Mouse (Mus musculus) kidney, embryonic 14.5 days (tissue): ENCODE measurements around the gene Supv3l1. TPM values are rescaled to one million over a fixed set of nuclear protein-coding genes. Genes with fewer than 3 reads are reported as not detected.
"Not testable (repeated sequence)": the region's sequence is repeated elsewhere in the genome, so short reads cannot be mapped to it uniquely, and the experiment has no call there.

Experiments used
- ATAC-seq: fragments of 200-750 bp; cut with Nextera tagmentation; 2 replicates; pipeline ENCODE4 v1.8.0; 2017; ENCODE audit warnings: moderate number of reproducible peaks, mild to moderate bottlenecking, moderate TSS enrichment, moderate library complexity; ENCODE audit not compliant: low FRiP score, low TSS enrichment
- H3K27ac ChIP-seq: fragments of 300-500 bp; sonication (generic); 2 replicates; pipeline ENCODE4 v1.5.1; 2014; ENCODE audit warnings: low read depth, mild to moderate bottlenecking, low read length, moderate library complexity, mixed read lengths
- H3K27me3 ChIP-seq: fragments of 300-500 bp; sonication (generic); 2 replicates; pipeline ENCODE4 v1.6.1; 2014; ENCODE audit warnings: mild to moderate bottlenecking, low read length; ENCODE audit not compliant: control insufficient read depth, insufficient read depth
- H3K36me3 ChIP-seq: fragments of 300-500 bp; sonication (generic); 2 replicates; pipeline ENCODE4 v1.6.1; 2014; ENCODE audit warnings: low read length, mixed read lengths; ENCODE audit not compliant: control insufficient read depth, insufficient read depth
- H3K4me1 ChIP-seq: fragments of 300-500 bp; sonication (generic); 2 replicates; pipeline ENCODE4 v1.6.1; 2014; ENCODE audit warnings: low read length, mixed read lengths; ENCODE audit not compliant: control insufficient read depth, insufficient read depth
- H3K4me2 ChIP-seq: fragments of 300-500 bp; sonication (generic); replicated peaks from 2 replicates; pipeline ENCODE4 v1.6.1; 2014; ENCODE audit warnings: low read depth, mild to moderate bottlenecking, low read length
- H3K4me3 ChIP-seq: fragments of 300-500 bp; sonication (generic); 2 replicates; pipeline ENCODE4 v1.5.1; 2014; ENCODE audit warnings: mild to moderate bottlenecking, low read length
- H3K9ac ChIP-seq: fragments of 300-500 bp; sonication (generic); 2 replicates; pipeline ENCODE4 v1.6.1; 2014; ENCODE audit warnings: low read depth, mild to moderate bottlenecking, low read length, moderate library complexity
- H3K9me3 ChIP-seq: fragments of 300-500 bp; sonication (generic); 2 replicates; pipeline ENCODE4 v1.6.1; 2016; ENCODE audit warnings: low read length; ENCODE audit not compliant: control insufficient read depth
- WGBS: fragments of 180-500 bp; shearing (Covaris S2); extraction: QIAGEN DNeasy Blood & Tissue Kit; methylation state at CpG from one replicate; pipeline ENCODE4 v1.1.7; 2014; 5-methylcytosine and 5-hydroxymethylcytosine counted together
- polyA plus RNA-seq: library from polyadenylated mRNA; unstranded; fragments of >200 nt; fragmentation: Nextera tagmentation; extraction: Ambion mirVana; gene quantifications from 2 replicates; pipeline ENCODE4 v1.2.1, GENCODE M21; 2014

Gene Supv3l1
- polyA plus RNA-seq, 1 experiment from 2014 or later, result 32.6 TPM

GRCm38 (mm10) chr10:62471105-62471504 lies 21.6 kb upstream of the Supv3l1 start:
- 67% methylated on average over 5 of the region's 5 CpGs for WGBS
- H3K4me2 ChIP-seq, result no peak overlapping the region
- no peaks in the 10 kb centered on the region for H3K4me1 ChIP-seq
- H3K27ac ChIP-seq, result no peak overlapping the region
- no peak for ATAC-seq
- no peaks in the 10 kb centered on the region for H3K27me3 ChIP-seq
- no peaks in the 10 kb centered on the region for H3K9me3 ChIP-seq
- no peak overlapping the region for H3K9ac ChIP-seq
- peaks cover 8% of the 10 kb centered on the region; the same call in 1 of the 2 replicates for H3K36me3 ChIP-seq
- no peak overlapping the region for H3K4me3 ChIP-seq

DNA sequence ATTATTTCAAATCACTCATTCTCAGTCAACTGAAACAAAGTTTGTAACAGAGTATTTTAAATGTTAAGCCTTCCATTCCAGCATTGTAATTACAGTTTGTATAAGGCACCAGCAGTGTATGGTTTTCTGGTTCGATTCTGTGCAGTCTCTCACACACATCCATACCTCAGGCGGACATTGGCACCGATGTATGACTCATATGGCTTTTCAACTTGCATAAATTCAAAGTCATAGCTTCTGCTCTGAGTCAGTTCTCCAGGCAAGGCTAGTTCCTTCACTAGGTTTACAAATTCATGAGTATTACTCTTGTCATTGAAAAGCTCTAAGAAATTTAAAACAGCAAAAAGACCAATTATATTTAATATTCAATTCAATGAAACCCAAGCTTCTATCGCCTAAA lies 20.2 kb upstream of the Supv3l1 start:
- no peak for ATAC-seq
- H3K4me1 ChIP-seq, result no peaks in the 10 kb centered on the region
- H3K36me3 ChIP-seq, result peaks cover 10% of the 10 kb centered on the region; the same call in 1 of the 2 replicates
- no peak overlapping the region for H3K4me2 ChIP-seq
- WGBS, result 93% methylated on average over 4 of the region's 4 CpGs
- H3K9ac ChIP-seq, result no peak overlapping the region
- no peak overlapping the region for H3K27ac ChIP-seq
- no peaks in the 10 kb centered on the region for H3K9me3 ChIP-seq
- no peaks in the 10 kb centered on the region for H3K27me3 ChIP-seq
- H3K4me3 ChIP-seq, result no peak overlapping the region

- Histone ChIP-seq H3K9ac (no peak overlapping the region), H3K4me3 (no peak overlapping the region), H3K27me3 (no peaks in the 10 kb centered on the region), H3K4me2 (no peak overlapping the region), H3K27ac (no peak overlapping the region), H3K9me3 (no peaks in the 10 kb centered on the region), H3K36me3 (peaks cover 57% of the 10 kb centered on the region), H3K4me1 (no peaks in the 10 kb centered on the region)
- no peak for ATAC-seq
Measured at GRCm38 (mm10) chr10:62461321-62461720, 11.8 kb upstream of the Supv3l1 start.

DNA sequence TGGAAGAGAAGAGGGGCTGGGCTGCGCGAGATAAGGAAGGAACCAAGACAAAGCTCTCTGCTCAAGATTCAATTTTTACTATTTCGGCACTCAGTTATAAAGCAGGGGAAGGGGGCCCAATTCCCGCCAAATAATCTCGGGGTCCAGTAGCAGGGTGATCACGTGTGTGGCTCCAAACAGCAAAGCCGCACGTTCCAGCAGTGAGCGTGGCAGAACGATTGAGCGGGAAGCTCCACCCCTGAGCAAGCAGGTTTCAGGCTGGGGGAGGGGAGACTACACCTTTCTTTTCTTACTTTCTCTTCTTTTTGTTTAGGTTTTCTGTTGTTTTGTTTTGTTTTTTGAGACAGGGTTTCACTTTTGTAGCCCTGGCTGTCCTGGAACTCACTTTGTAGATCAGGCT lies 2.5 kb upstream of the Supv3l1 start:
- not testable (repeated sequence) for H3K4me1 ChIP-seq, H3K9me3 ChIP-seq, H3K4me3 ChIP-seq, H3K9ac ChIP-seq, H3K4me2 ChIP-seq, H3K27me3 ChIP-seq, H3K27ac ChIP-seq, ATAC-seq
- WGBS, result 68% methylated on average over 11 of the region's 11 CpGs
- H3K36me3 ChIP-seq, result peaks cover 25% of the 10 kb centered on the region

- H3K27me3 ChIP-seq, result no peaks in the 10 kb centered on the region
- H3K9ac ChIP-seq, result peak overlapping the region; percentile 96
- H3K36me3 ChIP-seq, result peaks cover 26% of the 10 kb centered on the region
- WGBS, result 44% methylated on average over 18 of the region's 18 CpGs
- H3K4me3 ChIP-seq, result peak overlapping the region; percentile 99
- H3K4me1 ChIP-seq, result peaks cover 9% of the 10 kb centered on the region
- peak overlapping the region; percentile 77 for H3K4me2 ChIP-seq
- H3K9me3 ChIP-seq, result no peaks in the 10 kb centered on the region
- peak; percentile 28; the same call in 1 of the 2 replicates for ATAC-seq
- H3K27ac ChIP-seq, result peak overlapping the region; percentile 79; the same call in 1 of the 2 replicates
Measured at GRCm38 (mm10) chr10:62450280-62450640, 722 bp upstream of the Supv3l1 start.

DNA sequence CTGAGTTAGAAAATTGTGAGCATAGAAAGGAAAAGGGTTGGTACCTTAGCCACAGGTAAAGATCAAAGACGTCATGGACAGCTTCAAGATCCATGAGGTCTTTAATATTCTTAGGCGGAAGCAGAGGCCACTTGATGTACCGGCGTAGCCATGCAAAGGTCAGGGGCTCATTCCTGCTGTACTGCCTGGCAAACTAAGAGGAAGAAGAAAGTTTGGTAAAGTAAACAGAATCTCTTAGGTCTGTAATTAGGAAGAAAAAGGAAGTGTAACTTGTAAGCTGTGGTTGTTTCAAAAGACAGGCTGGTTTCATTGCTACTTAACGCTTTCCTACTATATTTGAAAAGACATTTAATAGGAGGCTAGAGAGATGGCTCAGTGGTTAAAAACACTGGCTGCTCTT lies 19.1 kb downstream of the Supv3l1 start:
- no peak overlapping the region for H3K4me2 ChIP-seq
- H3K9me3 ChIP-seq, result no peaks in the 10 kb centered on the region
- no peak overlapping the region for H3K27ac ChIP-seq
- H3K36me3 ChIP-seq, result peaks cover 78% of the 10 kb centered on the region
- no peaks in the 10 kb centered on the region for H3K4me1 ChIP-seq
- no peaks in the 10 kb centered on the region for H3K27me3 ChIP-seq
- ATAC-seq, result no peak
- WGBS, result 92% methylated on average over 5 of the region's 5 CpGs
- no peak overlapping the region for H3K4me3 ChIP-seq
- H3K9ac ChIP-seq, result no peak overlapping the region

DNA sequence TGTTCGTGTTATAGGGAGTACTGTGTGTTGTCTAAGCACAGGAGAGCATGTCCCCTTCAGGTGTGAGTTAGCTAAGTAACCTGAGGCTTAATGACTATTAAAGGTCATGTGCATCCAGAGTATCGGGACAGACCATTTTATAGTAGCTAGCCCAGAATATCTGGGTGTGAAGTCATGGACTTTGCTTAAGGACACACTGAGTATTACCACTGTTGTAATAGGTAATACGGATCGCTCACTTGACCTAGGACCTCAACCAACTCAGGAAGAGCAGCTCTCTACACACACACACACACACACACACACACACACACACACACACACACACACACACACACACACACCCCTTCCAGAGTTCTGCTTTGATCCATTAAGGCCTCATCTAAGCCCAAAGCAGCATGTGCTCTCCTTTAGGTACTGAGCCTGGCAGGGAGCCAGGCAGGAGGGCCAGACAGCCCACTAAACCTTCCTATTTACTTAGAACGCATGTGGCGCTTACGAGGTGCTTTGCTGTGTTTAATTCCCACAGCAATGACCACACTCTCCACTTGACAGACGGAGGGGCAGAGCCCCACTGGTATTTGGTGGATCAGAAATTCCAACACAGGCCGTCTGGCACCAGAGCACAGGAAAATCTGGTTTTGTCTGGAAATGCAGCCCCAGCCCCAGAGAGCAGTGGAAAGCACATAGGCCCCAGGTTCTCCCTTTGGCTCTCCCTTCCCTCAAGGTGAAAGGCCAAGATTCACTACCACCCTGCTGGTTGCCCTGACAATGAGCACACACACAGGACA lies 24.3 kb downstream of the Supv3l1 start:
- Histone ChIP-seq H3K4me3 (no peak overlapping the region), H3K27me3 (no peaks in the 10 kb centered on the region), H3K36me3 (peaks cover 26% of the 10 kb centered on the region), H3K9me3 (no peaks in the 10 kb centered on the region), H3K4me2 (no peak overlapping the region), H3K27ac (no peak overlapping the region), H3K4me1 (no peaks in the 10 kb centered on the region), H3K9ac (no peak overlapping the region)
- 49% methylated on average over 9 of the region's 9 CpGs for WGBS
- ATAC-seq, result peak; percentile 59; the same call in 1 of the 2 replicates

DNA sequence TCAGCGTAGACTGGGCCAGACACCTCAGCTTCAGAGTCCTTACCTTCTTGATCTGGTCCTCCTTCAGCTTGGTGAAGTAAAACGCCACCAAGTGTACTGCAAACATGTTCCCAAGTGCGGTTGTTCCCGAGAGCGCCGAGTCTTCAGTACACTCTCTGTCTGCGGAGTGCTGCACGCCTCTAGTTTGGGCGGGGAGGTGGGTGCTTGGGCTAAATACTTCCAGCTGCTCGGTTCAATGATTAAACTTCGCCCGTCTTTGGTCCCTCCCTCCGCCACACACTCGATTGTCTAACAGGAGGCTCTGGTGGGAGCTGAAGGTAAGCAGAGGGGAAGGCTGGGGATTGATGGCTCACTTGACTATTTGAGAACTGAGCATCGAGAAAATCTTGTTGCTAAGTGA lies 27.3 kb downstream of the Supv3l1 start, which contains the start of gene Hkdc1:
Gene Hkdc1 (minus strand): TSS at position 237 of the 400 bp plus-strand sequence.
- H3K4me2 ChIP-seq, result peak within 1 kb of the TSS; percentile 5; the same call in 1 of the 2 replicates

DNA sequence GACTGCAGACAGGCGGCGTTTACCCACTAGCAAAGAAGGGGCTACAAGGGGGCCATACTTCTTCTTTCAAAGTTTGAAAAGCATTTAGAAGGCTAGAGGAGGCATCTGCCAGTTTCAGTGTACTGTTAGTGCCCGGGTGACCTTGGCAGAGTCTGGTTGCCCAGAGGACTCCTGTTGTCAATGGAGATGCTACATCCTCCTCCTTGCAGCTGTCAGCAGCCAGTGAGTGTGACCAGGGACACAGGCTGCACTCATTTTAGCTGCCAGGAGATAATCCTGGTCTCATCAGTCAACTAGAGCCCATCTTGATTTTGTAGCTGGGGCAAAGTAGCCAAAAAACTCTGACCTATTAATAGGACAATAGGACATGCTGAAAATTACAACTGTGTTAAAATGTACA lies 28.4 kb downstream of the Supv3l1 start:
- no peak overlapping the region for H3K27ac ChIP-seq
- H3K27me3 ChIP-seq, result no peaks in the 10 kb centered on the region
- 78% methylated on average over 3 of the region's 3 CpGs for WGBS
- H3K4me3 ChIP-seq, result no peak overlapping the region
- no peaks in the 10 kb centered on the region for H3K36me3 ChIP-seq
- H3K4me2 ChIP-seq, result no peak overlapping the region
- ATAC-seq, result no peak
- H3K9ac ChIP-seq, result no peak overlapping the region
- no peaks in the 10 kb centered on the region for H3K4me1 ChIP-seq
- no peaks in the 10 kb centered on the region for H3K9me3 ChIP-seq

More for the DNA sequence above, 27.3 kb downstream of the Supv3l1 start, which contains the start of gene Hkdc1:
- H3K36me3 ChIP-seq, result no peaks in the 10 kb centered on the region
- H3K4me1 ChIP-seq, result no peaks in the 10 kb centered on the region
- H3K27me3 ChIP-seq, result no peaks in the 10 kb centered on the region
- no peak within 1 kb of the TSS for H3K9ac ChIP-seq
- H3K4me3 ChIP-seq, result no peak within 1 kb of the TSS
- H3K27ac ChIP-seq, result no peak within 1 kb of the TSS
- 45% methylated on average over 15 of the region's 15 CpGs for WGBS
- no peaks in the 10 kb centered on the region for H3K9me3 ChIP-seq
- ATAC-seq, result no peak
